Mouse (Mus musculus): ENCODE data around the gene Mrc2. TPM values are rescaled to one million over a fixed set of nuclear protein-coding genes. Genes with fewer than 3 reads are reported as not detected.
A peak's percentile ranks its signal among the peaks of the same experiment; 100 is the strongest.

Gene Mrc2
- polyA plus RNA-seq, 1 experiment, result 1.2 TPM

GRCm38 (mm10) chr11:105310197-105310596 lies 17.8 kb downstream of the Mrc2 start:
- TF ChIP-seq CTCF (IDR thresholded peaks at IDR 0.05; ENCODE audit: control insufficient read depth, insufficient read depth, insufficient replicate concordance, low read depth, low read length), result no peak
- TF ChIP-seq POLR2A (IDR thresholded peaks at IDR 0.05; ENCODE audit: control insufficient read depth, low read depth, low read length), result no peak
- Histone ChIP-seq H3K27ac (ENCODE audit: control insufficient read depth, insufficient read depth, low read depth, low read length) (no peak overlapping the region), H3K4me3 (ENCODE audit: control insufficient read depth, low read depth, low read length) (no peak overlapping the region), H3K36me3 (ENCODE audit: control insufficient read depth, insufficient read depth, low read length) (no peaks in the 10 kb centered on the region), H3K4me1 (ENCODE audit: control insufficient read depth, insufficient read depth, low read length) (peaks cover 6% of the 10 kb centered on the region), H3K27me3 (ENCODE audit: control insufficient read depth, insufficient read depth, low read length) (no peaks in the 10 kb centered on the region)

- no peaks in the 10 kb centered on the region for H3K36me3 ChIP-seq (ENCODE audit: control insufficient read depth, insufficient read depth, low read length)
- no peak for TF ChIP-seq POLR2A (IDR thresholded peaks at IDR 0.05; ENCODE audit: control insufficient read depth, low read depth, low read length)
- TF ChIP-seq CTCF (IDR thresholded peaks at IDR 0.05; ENCODE audit: control insufficient read depth, insufficient read depth, insufficient replicate concordance, low read depth, low read length), result no peak
- H3K4me3 ChIP-seq (ENCODE audit: control insufficient read depth, low read depth, low read length), result peak overlapping the region; percentile 39
- H3K4me1 ChIP-seq (ENCODE audit: control insufficient read depth, insufficient read depth, low read length), result peaks cover 6% of the 10 kb centered on the region
- no peaks in the 10 kb centered on the region for H3K27me3 ChIP-seq (ENCODE audit: control insufficient read depth, insufficient read depth, low read length)
- H3K27ac ChIP-seq (ENCODE audit: control insufficient read depth, insufficient read depth, low read depth, low read length), result no peak overlapping the region
Measured at GRCm38 (mm10) chr11:105311291-105311975, 19.0 kb downstream of the Mrc2 start.

DNA sequence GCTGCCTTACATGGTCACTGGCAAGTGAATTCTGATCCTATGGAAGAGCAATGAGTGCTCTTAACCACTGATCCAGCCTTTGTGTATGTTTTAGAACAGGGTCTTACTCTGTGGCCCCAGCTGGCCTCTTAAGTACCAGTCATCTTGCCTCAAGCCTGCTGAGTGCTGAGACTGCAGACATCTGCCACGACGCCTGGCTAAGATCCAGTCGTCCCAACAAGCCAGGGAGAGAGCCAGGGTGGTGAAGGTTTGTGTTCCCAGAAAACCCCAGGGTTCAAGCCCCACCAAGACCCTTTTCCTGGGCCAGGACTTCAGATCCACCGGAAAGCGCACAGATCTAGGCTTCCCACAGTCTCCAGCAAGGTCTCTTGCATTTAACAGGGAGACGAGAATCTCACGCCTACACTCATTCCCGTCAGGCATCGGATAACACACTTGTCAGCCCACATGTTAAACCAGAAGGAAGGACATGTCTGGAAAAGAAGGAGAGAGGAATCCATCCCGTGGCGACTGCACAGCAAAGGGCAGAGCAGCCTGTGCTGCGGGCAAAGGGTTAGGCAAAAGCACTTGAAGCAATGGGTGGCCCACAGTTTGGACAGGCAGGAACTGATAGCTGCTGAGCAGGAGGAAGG lies 20.0 kb downstream of the Mrc2 start:
- no peak overlapping the region for H3K27ac ChIP-seq (ENCODE audit: control insufficient read depth, insufficient read depth, low read depth, low read length)
- no peak overlapping the region for H3K4me3 ChIP-seq (ENCODE audit: control insufficient read depth, low read depth, low read length)
- H3K36me3 ChIP-seq (ENCODE audit: control insufficient read depth, insufficient read depth, low read length), result no peaks in the 10 kb centered on the region
- peaks cover 6% of the 10 kb centered on the region for H3K4me1 ChIP-seq (ENCODE audit: control insufficient read depth, insufficient read depth, low read length)
- TF ChIP-seq POLR2A (IDR thresholded peaks at IDR 0.05; ENCODE audit: control insufficient read depth, low read depth, low read length), result no peak
- TF ChIP-seq CTCF (IDR thresholded peaks at IDR 0.05; ENCODE audit: control insufficient read depth, insufficient read depth, insufficient replicate concordance, low read depth, low read length), result no peak
- H3K27me3 ChIP-seq (ENCODE audit: control insufficient read depth, insufficient read depth, low read length), result no peaks in the 10 kb centered on the region

GRCm38 (mm10) chr11:105312972-105313632 lies 20.7 kb downstream of the Mrc2 start:
- H3K27me3 ChIP-seq (ENCODE audit: control insufficient read depth, insufficient read depth, low read length), result no peaks in the 10 kb centered on the region
- H3K27ac ChIP-seq (ENCODE audit: control insufficient read depth, insufficient read depth, low read depth, low read length), result no peak overlapping the region
- peaks cover 6% of the 10 kb centered on the region for H3K4me1 ChIP-seq (ENCODE audit: control insufficient read depth, insufficient read depth, low read length)

GRCm38 (mm10) chr11:105313633-105314014 lies 21.2 kb downstream of the Mrc2 start:
- no peak overlapping the region for H3K4me3 ChIP-seq (ENCODE audit: control insufficient read depth, low read depth, low read length)
- TF ChIP-seq POLR2A (IDR thresholded peaks at IDR 0.05; ENCODE audit: control insufficient read depth, low read depth, low read length), result no peak
- no peak for TF ChIP-seq CTCF (IDR thresholded peaks at IDR 0.05; ENCODE audit: control insufficient read depth, insufficient read depth, insufficient replicate concordance, low read depth, low read length)
- no peaks in the 10 kb centered on the region for H3K27me3 ChIP-seq (ENCODE audit: control insufficient read depth, insufficient read depth, low read length)
- no peaks in the 10 kb centered on the region for H3K36me3 ChIP-seq (ENCODE audit: control insufficient read depth, insufficient read depth, low read length)
- H3K4me1 ChIP-seq (ENCODE audit: control insufficient read depth, insufficient read depth, low read length), result peaks cover 6% of the 10 kb centered on the region
- H3K27ac ChIP-seq (ENCODE audit: control insufficient read depth, insufficient read depth, low read depth, low read length), result no peak overlapping the region

More at GRCm38 (mm10) chr11:105312972-105313632, 20.7 kb downstream of the Mrc2 start:
- Histone ChIP-seq H3K36me3 (ENCODE audit: control insufficient read depth, insufficient read depth, low read length) (no peaks in the 10 kb centered on the region), H3K4me3 (ENCODE audit: control insufficient read depth, low read depth, low read length) (no peak overlapping the region)
- no peak for TF ChIP-seq POLR2A (IDR thresholded peaks at IDR 0.05; ENCODE audit: control insufficient read depth, low read depth, low read length)
- no peak for TF ChIP-seq CTCF (IDR thresholded peaks at IDR 0.05; ENCODE audit: control insufficient read depth, insufficient read depth, insufficient replicate concordance, low read depth, low read length)

DNA sequence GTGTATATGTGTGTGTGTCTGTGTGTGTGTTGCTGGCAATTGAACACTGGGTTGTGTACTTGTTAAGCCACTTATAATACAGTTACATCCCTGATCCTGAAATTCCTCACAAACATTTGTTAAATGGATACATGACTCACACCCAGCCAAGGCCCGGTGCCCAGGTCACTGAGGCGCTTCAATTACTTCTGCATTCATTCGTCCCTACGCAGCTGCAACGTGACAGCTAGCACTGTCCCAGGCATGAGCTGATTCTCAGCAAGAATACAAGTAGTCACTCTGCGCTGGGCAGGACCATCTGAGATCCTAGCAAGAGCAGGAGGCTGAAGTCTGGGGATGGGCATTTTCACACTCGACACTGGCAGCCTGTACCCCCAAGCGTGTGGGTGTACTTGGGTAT lies 22.9 kb downstream of the Mrc2 start:
- TF ChIP-seq CTCF (IDR thresholded peaks at IDR 0.05; ENCODE audit: control insufficient read depth, insufficient read depth, insufficient replicate concordance, low read depth, low read length) (no peak), POLR2A (IDR thresholded peaks at IDR 0.05; ENCODE audit: control insufficient read depth, low read depth, low read length) (no peak)
- H3K4me1 ChIP-seq (ENCODE audit: control insufficient read depth, insufficient read depth, low read length), result peaks cover 6% of the 10 kb centered on the region
- H3K27ac ChIP-seq (ENCODE audit: control insufficient read depth, insufficient read depth, low read depth, low read length), result no peak overlapping the region
- no peaks in the 10 kb centered on the region for H3K36me3 ChIP-seq (ENCODE audit: control insufficient read depth, insufficient read depth, low read length)
- no peaks in the 10 kb centered on the region for H3K27me3 ChIP-seq (ENCODE audit: control insufficient read depth, insufficient read depth, low read length)
- H3K4me3 ChIP-seq (ENCODE audit: control insufficient read depth, low read depth, low read length), result no peak overlapping the region

DNA sequence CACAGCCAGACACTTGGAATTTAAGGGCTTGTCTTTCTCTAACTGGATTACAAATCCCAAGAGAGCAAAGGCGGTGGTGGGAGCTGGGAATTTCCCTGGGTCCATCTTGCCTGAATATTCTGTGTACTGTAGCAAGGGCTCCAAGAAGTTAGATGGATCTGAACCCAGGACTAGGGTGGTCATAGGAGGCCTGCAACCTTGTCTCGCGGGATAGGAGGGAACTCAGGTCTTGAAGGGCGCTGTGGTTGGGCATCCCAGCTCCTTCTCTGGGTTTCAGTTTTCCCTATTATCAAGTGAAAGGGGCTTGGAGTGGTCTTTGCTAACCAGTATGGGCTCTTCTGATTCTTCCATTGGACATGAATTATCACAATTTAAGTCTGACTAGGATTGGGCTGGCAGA lies 23.7 kb downstream of the Mrc2 start:
- no peak overlapping the region for H3K4me3 ChIP-seq (ENCODE audit: control insufficient read depth, low read depth, low read length)
- H3K27ac ChIP-seq (ENCODE audit: control insufficient read depth, insufficient read depth, low read depth, low read length), result no peak overlapping the region
- H3K36me3 ChIP-seq (ENCODE audit: control insufficient read depth, insufficient read depth, low read length), result no peaks in the 10 kb centered on the region
- TF ChIP-seq CTCF (IDR thresholded peaks at IDR 0.05; ENCODE audit: control insufficient read depth, insufficient read depth, insufficient replicate concordance, low read depth, low read length) (no peak), POLR2A (IDR thresholded peaks at IDR 0.05; ENCODE audit: control insufficient read depth, low read depth, low read length) (no peak)
- H3K4me1 ChIP-seq (ENCODE audit: control insufficient read depth, insufficient read depth, low read length), result peaks cover 6% of the 10 kb centered on the region
- H3K27me3 ChIP-seq (ENCODE audit: control insufficient read depth, insufficient read depth, low read length), result no peaks in the 10 kb centered on the region

Data from testis, adult 2 months (tissue).